Comparison of ENCODE assay signal across 9 mouse cellular contexts in the genomic region with DNA sequence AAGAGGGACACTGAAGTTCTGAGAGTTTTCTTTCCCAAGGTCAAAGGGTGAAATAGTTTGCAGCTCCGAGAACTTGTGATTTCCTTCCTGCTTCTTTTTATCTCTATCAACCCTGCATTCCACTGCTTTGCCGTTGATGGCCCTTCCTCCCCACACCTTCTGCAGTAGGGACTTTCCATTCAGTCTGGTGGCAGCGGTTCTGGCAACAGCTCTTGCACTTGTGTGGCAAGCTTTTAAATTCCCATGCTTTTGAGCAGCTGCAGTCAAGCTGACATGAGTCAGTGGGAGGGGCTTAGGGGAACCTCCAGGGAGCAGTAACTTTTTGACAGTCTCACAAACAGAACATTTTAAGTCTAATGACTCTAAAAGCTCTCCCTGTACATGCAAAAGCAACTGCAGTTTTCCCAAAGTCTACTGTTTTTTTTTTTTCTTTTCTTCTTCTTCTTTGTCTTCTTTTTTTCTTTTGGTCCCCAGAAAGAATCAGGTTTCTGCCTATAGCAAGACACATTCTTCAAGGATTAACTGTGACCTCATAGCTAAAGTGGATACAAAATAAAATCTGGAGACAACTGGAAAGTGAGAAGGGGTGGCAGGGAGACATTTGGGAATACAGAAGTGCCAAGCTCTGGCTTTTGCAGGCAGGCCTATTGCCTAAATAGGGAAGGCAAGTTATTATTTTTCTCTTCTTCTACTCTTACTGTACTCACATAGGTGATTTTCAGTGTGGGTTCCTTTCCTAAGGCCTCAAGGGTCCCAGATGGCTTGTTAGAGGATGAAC.
DNase-seq lines count a peak whose midpoint lies in the region; ATAC-seq and TF ChIP-seq lines count a peak whose summit lies in the region.
"Had no signal": no experiment of that assay in that cellular context is flagged by ENCODE, and none has a peak within 500 bp of the region (broad histone marks: within the 10 kb centered on the region; RNA-seq: fewer than 3 reads in every experiment).

No protein-coding gene starts in this region.

- no peaks in the 10 kb centered on the region for H3K9me3 ChIP-seq in ES-E14 (ENCODE audit: control insufficient read depth, insufficient read depth, low read depth, low read length)
- H3K9me3 ChIP-seq in heart, embryonic 10.5 days: no peaks in the 10 kb centered on the region
- H3K9me3 ChIP-seq in stomach, embryonic 16.5 days (replicated peaks; ENCODE audit: control insufficient read depth, low read length): no peaks in the 10 kb centered on the region
- H3K9me3 ChIP-seq: embryonic facial prominence, embryonic 13.5 days had no signal

- H3K4me1 ChIP-seq in ES-E14 (ENCODE audit: control insufficient read depth in 2 of 2, insufficient read depth in 2 of 2, low read length in 2 of 2, poor library complexity in 1 of 2): no peaks in the 10 kb centered on the region
- H3K4me1 ChIP-seq in heart, embryonic 10.5 days: peaks cover 26% of the 10 kb centered on the region
- peaks cover 8% of the 10 kb centered on the region; the same call in 1 of the 2 replicates for H3K4me1 ChIP-seq in stomach, embryonic 16.5 days (ENCODE audit: control insufficient read depth, insufficient read depth, low read length)

- no peaks in the 10 kb centered on the region for H3K36me3 ChIP-seq in ES-E14 (ENCODE audit: control insufficient read depth, insufficient read depth, low read length, poor library complexity, severe bottlenecking)
- H3K36me3 ChIP-seq in heart, embryonic 10.5 days: no peaks in the 10 kb centered on the region
- no peaks in the 10 kb centered on the region for H3K36me3 ChIP-seq in stomach, embryonic 16.5 days (ENCODE audit: control insufficient read depth, insufficient read depth, low read length)
- H3K36me3 ChIP-seq: embryonic facial prominence, embryonic 13.5 days had no signal

- H3K27ac ChIP-seq in ES-E14 (ENCODE audit: insufficient read depth, low read depth, low read length, poor library complexity, severe bottlenecking): no peak overlapping the region
- peak overlapping the region; percentile 84 for H3K27ac ChIP-seq in heart, embryonic 10.5 days
- peak overlapping the region; percentile 60 for H3K27ac ChIP-seq in stomach, embryonic 16.5 days (ENCODE audit: low read length)
- H3K27ac ChIP-seq: embryonic facial prominence, embryonic 13.5 days had no signal

- no peak overlapping the region for H3K4me3 ChIP-seq in ES-E14 (ENCODE audit: insufficient read depth in 1 of 2, low read depth in 1 of 2, low read length in 2 of 2, poor library complexity in 1 of 2, severe bottlenecking in 1 of 2)
- peak overlapping the region; percentile 15; the same call in 1 of the 2 replicates for H3K4me3 ChIP-seq in heart, embryonic 10.5 days
- H3K4me3 ChIP-seq in stomach, embryonic 16.5 days (replicated peaks; ENCODE audit: low read length): no peak overlapping the region
- H3K4me3 ChIP-seq: embryonic facial prominence, embryonic 13.5 days had no signal

- in situ Hi-C loops in ES-E14 (cut with MboI; ENCODE audit: low sequenced_read_pairs in 2 of 2, unreplicated experiment in 2 of 2): no loop called here

- H3K27me3 ChIP-seq in heart, embryonic 10.5 days (ENCODE audit: insufficient read depth, poor library complexity, severe bottlenecking): no peaks in the 10 kb centered on the region
- H3K27me3 ChIP-seq in stomach, embryonic 16.5 days (ENCODE audit: control insufficient read depth, insufficient read depth, low read length): no peaks in the 10 kb centered on the region
- H3K27me3 ChIP-seq: embryonic facial prominence, embryonic 13.5 days had no signal

- DNase-seq in ES-E14 (ENCODE audit: low read depth, low spot score): peak; percentile 3
- peak; percentile 17 for DNase-seq in brain, adult 2 months (ENCODE audit: low read depth, low spot score)
- peak; percentile 85 for DNase-seq in heart, embryonic 10.5 days (ENCODE audit: low spot score)
- DNase-seq in kidney, postnatal 25 days: peak; percentile 69 to 80
- DNase-seq in urinary bladder, postnatal 4 days (ENCODE audit: low spot score in 2 of 2): no peak
- DNase-seq in frontal cortex, adult 2 months (ENCODE audit: extremely low spot score in 1 of 2, low spot score in 1 of 2): no peak
- DNase-seq in spleen, postnatal 10 days (ENCODE audit: low spot score in 2 of 2): no peak

- H3K9ac ChIP-seq in ES-E14 (ENCODE audit: insufficient read depth, low read depth, low read length, poor library complexity, severe bottlenecking): no peak overlapping the region
- no peak overlapping the region for H3K9ac ChIP-seq in stomach, embryonic 16.5 days (ENCODE audit: low read length)
- H3K9ac ChIP-seq: embryonic facial prominence, embryonic 13.5 days had no signal

- peak; percentile 62 for ATAC-seq in stomach, embryonic 16.5 days (ENCODE audit: insufficient read depth, low FRiP score)

- H3K4me2 ChIP-seq in stomach, embryonic 16.5 days (ENCODE audit: low read depth, low read length): peak overlapping the region; percentile 23
- H3K4me2 ChIP-seq: embryonic facial prominence, embryonic 13.5 days had no signal

- WGBS in heart, embryonic 10.5 days: 2% methylated on average over 3 of the region's 3 CpGs
- WGBS in stomach, embryonic 16.5 days: 6% methylated on average over 3 of the region's 3 CpGs

TF ChIP-seq in ES-E14, 5 proteins besides CTCF, POLR2A, EP300 and RAD21:
- TF ChIP-seq CHD2 (IDR thresholded peaks at IDR 0.05; ENCODE audit: low read depth, low read length) (no peak), ZNF384 (IDR thresholded peaks at IDR 0.05; ENCODE audit: low read depth, low read length) (no peak), HCFC1 (IDR thresholded peaks at IDR 0.05; ENCODE audit: borderline replicate concordance, insufficient read depth, low read length) (no peak), ZC3H11A (IDR thresholded peaks at IDR 0.05; ENCODE audit: borderline replicate concordance, low read depth, low read length) (no peak), MAFK (IDR thresholded peaks at IDR 0.05; ENCODE audit: insufficient read depth, low read depth, low read length) (no peak)

Comparison
In these comparisons a context has a peak if more than half of its experiments do, and no peak if none do; other contexts are left out.
1. DNase-seq: peak in ES-E14 (single experiment), brain, adult 2 months (single experiment), heart, embryonic 10.5 days (single experiment) and kidney, postnatal 25 days (2 of 2); none in urinary bladder, postnatal 4 days (0 of 2), frontal cortex, adult 2 months (0 of 2) and spleen, postnatal 10 days (0 of 2).